Mouse (Mus musculus) lung, postnatal 0 days (tissue): ENCODE results near the gene Pla2g6.

Experiments
- CTCF ChIP-seq: IDR thresholded peaks from 2 replicates; pipeline ENCODE4 v1.5.1; 2016; ENCODE audit warnings: antibody characterized with exemption, mild to moderate bottlenecking
- EP300 ChIP-seq: IDR thresholded peaks from 2 replicates; pipeline ENCODE4 v1.6.1; 2016; ENCODE audit warnings: antibody characterized with exemption, mild to moderate bottlenecking, control low read depth

GRCm38 (mm10) chr15:79346051-79346793, 18.0 kb upstream of the Pla2g6 start, which contains the start of gene Maff:
- TF ChIP-seq CTCF, result peak; percentile 38
- no peak for TF ChIP-seq EP300
